In the genomic region with DNA sequence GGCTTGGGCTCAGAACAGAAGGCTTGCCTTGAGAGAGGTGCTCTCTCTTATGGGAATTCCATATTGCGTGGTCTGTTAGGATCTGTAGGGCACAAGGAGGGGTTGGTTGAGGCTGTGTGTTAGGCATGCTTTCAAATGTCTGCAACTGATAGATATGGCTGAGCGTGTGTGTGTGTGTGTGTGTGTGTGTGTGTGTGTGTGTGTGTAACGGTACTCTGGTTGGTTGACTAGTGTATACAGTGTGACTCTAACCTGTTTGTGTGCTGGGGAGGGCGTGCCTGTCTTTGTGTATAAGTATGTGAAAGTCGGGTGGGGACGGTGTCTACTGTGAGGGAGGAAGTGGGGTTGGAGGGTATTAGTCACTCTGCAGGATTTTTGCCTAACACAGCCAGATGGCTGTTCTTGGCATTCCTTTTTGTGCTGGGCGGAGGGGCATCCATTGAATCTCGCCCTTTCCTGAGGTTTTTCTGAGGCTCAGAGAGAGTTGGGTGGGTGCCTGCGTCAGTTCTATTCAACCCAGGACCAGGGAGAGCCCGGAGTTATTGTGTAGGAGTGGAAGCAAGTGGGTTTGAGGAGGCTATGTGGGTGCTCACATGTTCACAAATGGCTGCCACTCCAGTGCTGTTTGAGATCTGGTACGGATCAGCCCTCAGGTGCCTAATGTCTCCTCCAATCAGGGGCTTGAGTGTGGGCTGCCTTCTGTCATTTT, we compare ENCODE assay signal across 8 mouse cellular contexts. TPM values are rescaled to one million over a fixed set of nuclear protein-coding genes. Genes with fewer than 3 reads are reported as not detected.
A peak's percentile ranks its signal among the peaks of the same experiment; 100 is the strongest.
DNase-seq lines count a peak whose midpoint lies in the region; ATAC-seq and TF ChIP-seq lines count a peak whose summit lies in the region.

No protein-coding gene starts in this region.

- H3K27ac ChIP-seq in gastrocnemius, adult 2 months = peak overlapping the region; percentile 99
- peak overlapping the region; percentile 81 for H3K27ac ChIP-seq in kidney, embryonic 14.5 days (ENCODE audit: low read depth, low read length)
- H3K27ac ChIP-seq in limb, embryonic 13.5 days = peak overlapping the region; percentile 84
- H3K27ac ChIP-seq in midbrain, embryonic 14.5 days (replicated peaks; ENCODE audit: low read depth, low read length) = peak overlapping the region; percentile 91

- WGBS in kidney, embryonic 14.5 days = 38% methylated on average over 11 of the region's 11 CpGs
- 42% methylated on average over 11 of the region's 11 CpGs for WGBS in limb, embryonic 13.5 days
- 42% methylated on average over 11 of the region's 11 CpGs for WGBS in midbrain, embryonic 14.5 days

- intact Hi-C loops in gastrocnemius, adult 2 months (cut with DNase I) = no loop called here

- H3K4me2 ChIP-seq in kidney, embryonic 14.5 days (replicated peaks; ENCODE audit: low read depth, low read length) = peak overlapping the region; percentile 86
- H3K4me2 ChIP-seq in limb, embryonic 13.5 days (replicated peaks) = peak overlapping the region; percentile 77
- peak overlapping the region; percentile 85 for H3K4me2 ChIP-seq in midbrain, embryonic 14.5 days (ENCODE audit: low read length)

- H3K9me3 ChIP-seq in kidney, embryonic 14.5 days (ENCODE audit: control insufficient read depth, low read length) = no peaks in the 10 kb centered on the region
- H3K9me3 ChIP-seq in limb, embryonic 13.5 days = no peaks in the 10 kb centered on the region
- no peaks in the 10 kb centered on the region for H3K9me3 ChIP-seq in midbrain, embryonic 14.5 days (ENCODE audit: control insufficient read depth, low read length)

- peaks cover 11% of the 10 kb centered on the region; the same call in 1 of the 2 replicates for H3K36me3 ChIP-seq in kidney, embryonic 14.5 days (ENCODE audit: control insufficient read depth, insufficient read depth, low read length)
- H3K36me3 ChIP-seq in limb, embryonic 13.5 days = peaks cover 30% of the 10 kb centered on the region
- H3K36me3 ChIP-seq in midbrain, embryonic 14.5 days (ENCODE audit: control insufficient read depth, insufficient read depth, low read length) = peaks cover 35% of the 10 kb centered on the region

- peak; percentile 67 for DNase-seq in gastrocnemius, adult 2 months
- DNase-seq in gastrocnemius, adult 8-10 months (ENCODE audit: low spot score in 2 of 2) = no peak
- DNase-seq in heart, adult 9 months (ENCODE audit: low spot score in 2 of 2) = peak; percentile 79 to 80
- peak; percentile 55 for DNase-seq in midbrain, embryonic 14.5 days
- peak; percentile 62 for DNase-seq in testis, postnatal 10 days (ENCODE audit: low spot score)

- peak overlapping the region; percentile 76 for H3K4me3 ChIP-seq in gastrocnemius, adult 2 months
- H3K4me3 ChIP-seq in kidney, embryonic 14.5 days (ENCODE audit: low read length) = peak overlapping the region; percentile 46
- peak overlapping the region; percentile 57 for H3K4me3 ChIP-seq in limb, embryonic 13.5 days
- peak overlapping the region; percentile 49 for H3K4me3 ChIP-seq in midbrain, embryonic 14.5 days (replicated peaks; ENCODE audit: low read depth, low read length)

- peaks cover 27% of the 10 kb centered on the region for H3K4me1 ChIP-seq in kidney, embryonic 14.5 days (ENCODE audit: control insufficient read depth, insufficient read depth, low read length)
- peaks cover 28% of the 10 kb centered on the region for H3K4me1 ChIP-seq in limb, embryonic 13.5 days
- H3K4me1 ChIP-seq in midbrain, embryonic 14.5 days (ENCODE audit: control insufficient read depth, insufficient read depth, low read length) = peaks cover 35% of the 10 kb centered on the region

- H3K27me3 ChIP-seq in kidney, embryonic 14.5 days (ENCODE audit: control insufficient read depth, insufficient read depth, low read length) = peaks cover 13% of the 10 kb centered on the region
- peaks cover 36% of the 10 kb centered on the region for H3K27me3 ChIP-seq in limb, embryonic 13.5 days
- H3K27me3 ChIP-seq in midbrain, embryonic 14.5 days (ENCODE audit: control insufficient read depth, insufficient read depth, low read length) = peaks cover 8% of the 10 kb centered on the region; the same call in 1 of the 2 replicates

- TF ChIP-seq CTCF in gastrocnemius, adult 2 months (IDR thresholded peaks at IDR 0.05) = no peak

- peak overlapping the region; percentile 60 for H3K9ac ChIP-seq in kidney, embryonic 14.5 days (ENCODE audit: low read depth, low read length)
- H3K9ac ChIP-seq in limb, embryonic 13.5 days = peak overlapping the region; percentile 72
- peak overlapping the region; percentile 66 for H3K9ac ChIP-seq in midbrain, embryonic 14.5 days (replicated peaks; ENCODE audit: low read length)

- ATAC-seq in common myeloid progenitor, adult 5-6 weeks (replicated peaks; ENCODE audit: low read depth, poor library complexity, severe bottlenecking) = peak; percentile 57
- peak; percentile 46 for ATAC-seq in kidney, embryonic 14.5 days (ENCODE audit: low FRiP score, low TSS enrichment)
- ATAC-seq in limb, embryonic 13.5 days (ENCODE audit: low FRiP score, low read depth) = peak; percentile 62
- ATAC-seq in midbrain, embryonic 14.5 days (ENCODE audit: low FRiP score, low TSS enrichment) = no peak; the same call in 1 of the 2 replicates

RNA-seq across cellular contexts. Expression of gene Sfxn3, which starts 0.8 kb away (rescaled TPM):
- 10 to 100 TPM; 17.1 to 25.1 TPM for total RNA-seq in gastrocnemius, adult 2 months (2021)
- 10 to 100 TPM; 21.2 to 25.8 (median 22.7) TPM for total RNA-seq in gastrocnemius, adult 8-10 months (2022)
- 8.6 and 11.0 TPM in 2 replicates for total RNA-seq in common myeloid progenitor, adult 5-6 weeks (2017)
- polyA plus RNA-seq in kidney, embryonic 14.5 days (2014; fragmentation: Nextera tagmentation; extraction: Ambion mirVana) = 11.0 and 18.3 TPM in 2 replicates
- 26.0 and 26.5 TPM in 2 replicates for polyA plus RNA-seq in limb, embryonic 13.5 days (2015; fragmentation: Nextera tagmentation; extraction: Ambion mirVana)
- polyA plus RNA-seq in midbrain, embryonic 14.5 days (2014; fragmentation: Nextera tagmentation; extraction: Ambion mirVana) = 71.1 and 72.7 TPM in 2 replicates

RNA-seq across cellular contexts. Expression of gene Pdzd7, which starts 2.6 kb away (rescaled TPM):
- 1 to 10 TPM; 5.9 to 6.8 TPM for total RNA-seq in gastrocnemius, adult 2 months (2021)
- 1 to 10 TPM; 2.9 to 5.4 (median 4.1) TPM for total RNA-seq in gastrocnemius, adult 8-10 months (2022)
- total RNA-seq in common myeloid progenitor, adult 5-6 weeks (2017) = 0.23 TPM in 1 of 2 replicates, not detected in the other
- 1.3 and 1.4 TPM in 2 replicates for polyA plus RNA-seq in kidney, embryonic 14.5 days (2014; fragmentation: Nextera tagmentation; extraction: Ambion mirVana)
- polyA plus RNA-seq in limb, embryonic 13.5 days (2015; fragmentation: Nextera tagmentation; extraction: Ambion mirVana) = 0.41 and 0.56 TPM in 2 replicates
- 2.4 and 2.8 TPM in 2 replicates for polyA plus RNA-seq in midbrain, embryonic 14.5 days (2014; fragmentation: Nextera tagmentation; extraction: Ambion mirVana)

RNA-seq across cellular contexts. Expression of gene Kazald1, which starts 27.0 kb away (rescaled TPM):
- 1 to 10 TPM; 4.2 to 5.9 TPM for total RNA-seq in gastrocnemius, adult 2 months (2021)
- total RNA-seq in gastrocnemius, adult 8-10 months (2022) = 1 to 10 TPM; 5.3 to 9.2 (median 7.1) TPM
- total RNA-seq in common myeloid progenitor, adult 5-6 weeks (2017) = 0.50 and 1.1 TPM in 2 replicates
- 10.7 and 10.9 TPM in 2 replicates for polyA plus RNA-seq in kidney, embryonic 14.5 days (2014; fragmentation: Nextera tagmentation; extraction: Ambion mirVana)
- 18.6 and 20.4 TPM in 2 replicates for polyA plus RNA-seq in limb, embryonic 13.5 days (2015; fragmentation: Nextera tagmentation; extraction: Ambion mirVana)
- 0.72 and 1.4 TPM in 2 replicates for polyA plus RNA-seq in midbrain, embryonic 14.5 days (2014; fragmentation: Nextera tagmentation; extraction: Ambion mirVana)

RNA-seq across cellular contexts. Expression of gene Lzts2, which starts 33.9 kb away (rescaled TPM):
- total RNA-seq in gastrocnemius, adult 2 months (2021) = 10 to 100 TPM; 21.0 to 29.3 TPM
- total RNA-seq in gastrocnemius, adult 8-10 months (2022) = 10 to 100 TPM; 17.9 to 25.9 (median 20.5) TPM
- total RNA-seq in common myeloid progenitor, adult 5-6 weeks (2017) = 14.2 and 16.9 TPM in 2 replicates
- 59.1 and 68.2 TPM in 2 replicates for polyA plus RNA-seq in kidney, embryonic 14.5 days (2014; fragmentation: Nextera tagmentation; extraction: Ambion mirVana)
- polyA plus RNA-seq in limb, embryonic 13.5 days (2015; fragmentation: Nextera tagmentation; extraction: Ambion mirVana) = 68.8 and 68.9 TPM in 2 replicates
- 16.1 and 21.5 TPM in 2 replicates for polyA plus RNA-seq in midbrain, embryonic 14.5 days (2014; fragmentation: Nextera tagmentation; extraction: Ambion mirVana)

RNA-seq across cellular contexts. Expression of gene Mrpl43, which starts 41.8 kb away (rescaled TPM):
- 10 to 100 TPM; 31.0 to 42.5 TPM for total RNA-seq in gastrocnemius, adult 2 months (2021)
- 10 to 100 TPM; 30.2 to 36.4 (median 34.1) TPM for total RNA-seq in gastrocnemius, adult 8-10 months (2022)
- 19.0 and 36.4 TPM in 2 replicates for total RNA-seq in common myeloid progenitor, adult 5-6 weeks (2017)
- 69.9 and 83.2 TPM in 2 replicates for polyA plus RNA-seq in kidney, embryonic 14.5 days (2014; fragmentation: Nextera tagmentation; extraction: Ambion mirVana)
- 69.2 and 76.3 TPM in 2 replicates for polyA plus RNA-seq in limb, embryonic 13.5 days (2015; fragmentation: Nextera tagmentation; extraction: Ambion mirVana)
- 77.8 and 92.4 TPM in 2 replicates for polyA plus RNA-seq in midbrain, embryonic 14.5 days (2014; fragmentation: Nextera tagmentation; extraction: Ambion mirVana)

Comparison
In these comparisons a context has a peak if more than half of its experiments do, and no peak if none do; other contexts are left out.
1. DNase-seq: peak in gastrocnemius, adult 2 months (single experiment), heart, adult 9 months (2 of 2), midbrain, embryonic 14.5 days (single experiment) and testis, postnatal 10 days (single experiment); none in gastrocnemius, adult 8-10 months (0 of 2).
2. Peak in every context shown above with its lines, with median percentiles within 50 percentile points of each other: H3K27ac ChIP-seq, H3K4me3 ChIP-seq, H3K4me2 ChIP-seq and H3K9ac ChIP-seq.